Mouse (Mus musculus) kidney, adult 2 months (tissue): ENCODE results near the gene Wrap53.

Source experiments
- CTCF ChIP-seq: fragments of 200-500 bp; conservative IDR thresholded peaks from 2 replicates; pipeline ENCODE4 v1.5.1; 2011; ENCODE audit warnings: low read depth, mild to moderate bottlenecking, control low read depth, low read length, moderate library complexity, mixed read lengths; ENCODE audit not compliant: insufficient read depth, insufficient read length
- POLR2A ChIP-seq: fragments of 200-500 bp; IDR thresholded peaks from one replicate; pipeline ENCODE4 v1.6.1; 2011; ENCODE audit warnings: low read depth, low read length, control low read depth

DNA sequence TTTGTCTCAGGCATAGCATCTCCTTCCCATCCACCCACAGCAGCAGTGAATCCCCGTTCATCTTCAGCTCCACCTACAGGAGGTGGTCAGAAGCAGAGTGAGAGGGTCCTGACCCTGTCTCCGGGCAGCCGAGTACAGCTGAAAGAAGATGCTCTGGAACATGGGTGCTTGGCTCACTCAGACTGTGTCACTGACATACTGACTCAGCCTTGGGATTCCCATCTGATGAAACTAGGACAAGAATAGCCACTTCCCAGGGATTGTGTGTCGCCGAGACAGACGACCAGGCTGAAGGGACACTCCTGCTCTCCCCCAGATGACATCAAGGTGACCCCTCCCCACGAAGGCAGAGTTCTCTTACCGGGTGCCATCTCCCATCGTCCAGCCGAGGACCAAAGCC is 36.7 kb upstream of the Wrap53 start:
- TF ChIP-seq POLR2A: no peak
- no peak for TF ChIP-seq CTCF
